Mouse (Mus musculus): ENCODE measurements around the gene Col4a3.

GRCm38 (mm10) chr1:82608646-82609262 lies 22.0 kb downstream of the Col4a3 start:
- no peak for TF ChIP-seq CTCF (IDR thresholded peaks at IDR 0.05; ENCODE audit: low read depth, low read length)
- TF ChIP-seq POLR2A (IDR thresholded peaks at IDR 0.05; ENCODE audit: insufficient read depth, low read length): no peak
